Mouse (Mus musculus) thymus, postnatal 0 days (tissue): ENCODE results near the gene Mettl8. TPM values are rescaled to one million over a fixed set of nuclear protein-coding genes. Genes with fewer than 3 reads are reported as not detected.

Source experiments
- DNase-seq: peaks from one replicate; pipeline ENCODE4 v3.0.0-alpha.2; 2015; ENCODE audit warnings: low spot score
- polyA plus RNA-seq: library from polyadenylated mRNA; unstranded; fragments of >200 nt; fragmentation: Nextera tagmentation; extraction: Ambion mirVana; gene quantifications from 2 replicates; pipeline ENCODE4 v1.2.1, GENCODE M21; 2015

Gene Mettl8
- 23.7 and 25.4 TPM in 2 replicates for polyA plus RNA-seq

DNA sequence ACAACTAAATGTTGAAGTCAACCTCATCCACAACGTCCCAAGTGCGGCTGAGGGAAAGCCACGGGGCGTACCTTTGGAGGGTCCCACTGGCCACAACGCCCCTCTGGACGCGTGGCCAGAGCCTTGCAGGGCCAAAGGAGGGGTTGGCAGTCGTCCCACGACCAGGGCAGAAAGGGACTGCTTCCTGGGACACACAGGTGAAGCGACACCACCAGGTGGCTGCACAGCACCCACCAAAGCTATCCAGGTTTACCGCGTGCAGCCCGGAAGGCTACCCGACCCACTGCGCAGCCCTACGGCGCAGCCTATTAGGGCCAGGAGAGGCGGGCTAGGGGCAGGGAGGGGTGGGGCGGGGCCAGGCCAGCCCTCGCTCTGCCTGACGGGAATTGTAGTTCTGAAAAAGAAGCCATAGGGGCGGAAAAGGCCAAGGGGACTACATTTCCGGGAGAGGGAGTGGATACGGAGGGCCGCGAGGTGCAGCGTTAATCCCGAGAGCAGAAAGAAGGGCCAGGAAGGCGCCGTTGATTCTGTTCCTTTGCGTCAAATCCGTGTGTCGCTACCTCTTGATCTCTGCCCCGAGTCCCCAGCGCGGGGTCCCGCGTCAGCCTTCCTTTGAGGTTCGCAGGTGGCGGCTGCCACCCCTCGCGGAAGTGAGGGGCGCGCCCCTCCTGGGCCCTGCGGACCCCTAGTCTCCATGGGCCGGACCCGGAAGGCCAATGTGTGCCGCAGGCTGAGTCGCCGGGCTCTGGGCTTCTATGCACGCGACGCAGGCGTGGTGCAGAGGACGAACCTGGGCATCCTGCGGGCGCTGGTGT, at the start of gene Mettl8, which contains the start of gene Dcaf17:
TSS of gene Mettl8 (minus strand) at position 284 of the 815 bp plus-strand sequence.
TSS of gene Dcaf17 (plus strand) at position 29 of the 815 bp plus-strand sequence.
- peak; percentile 98 for DNase-seq

DNA sequence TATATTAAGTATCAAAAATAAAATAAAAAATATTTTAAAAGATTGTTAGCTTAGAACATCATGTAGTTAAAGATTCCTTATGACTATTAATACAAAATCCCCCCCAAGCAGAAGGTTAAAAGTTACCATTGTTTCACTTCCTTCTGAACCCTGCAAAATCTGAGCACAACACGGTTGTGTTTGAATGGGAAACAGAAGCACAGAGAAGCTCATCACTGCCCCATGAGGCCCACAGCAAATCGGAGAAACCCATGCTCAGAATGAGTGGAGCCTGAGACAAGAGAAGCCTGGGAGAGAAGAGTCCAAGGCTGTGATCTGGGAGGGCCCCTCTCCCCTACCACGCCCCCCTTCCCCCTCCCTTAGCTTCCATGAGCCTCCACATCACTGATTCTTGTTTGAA, 49.3 kb upstream of the Mettl8 start:
- DNase-seq = no peak

DNA sequence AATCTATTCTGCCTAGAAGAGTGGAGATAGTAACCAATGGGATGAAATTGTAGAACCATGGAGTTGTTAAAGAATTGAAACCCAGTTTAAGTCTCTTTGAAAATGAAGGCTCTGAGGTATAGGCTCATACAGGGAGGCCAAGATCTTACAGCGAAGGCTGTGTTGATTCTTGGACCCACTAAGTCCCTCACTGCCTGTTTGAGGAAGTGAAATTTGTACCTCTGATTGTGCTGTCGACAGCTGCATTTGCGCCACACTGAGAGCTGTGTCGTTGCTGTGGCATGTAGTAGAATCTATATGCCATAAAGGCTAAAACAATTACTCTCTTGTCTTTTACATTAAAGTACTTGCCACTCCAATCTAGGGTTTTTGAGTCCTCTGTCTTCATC, 47.9 kb upstream of the Mettl8 start:
- no peak for DNase-seq

DNA sequence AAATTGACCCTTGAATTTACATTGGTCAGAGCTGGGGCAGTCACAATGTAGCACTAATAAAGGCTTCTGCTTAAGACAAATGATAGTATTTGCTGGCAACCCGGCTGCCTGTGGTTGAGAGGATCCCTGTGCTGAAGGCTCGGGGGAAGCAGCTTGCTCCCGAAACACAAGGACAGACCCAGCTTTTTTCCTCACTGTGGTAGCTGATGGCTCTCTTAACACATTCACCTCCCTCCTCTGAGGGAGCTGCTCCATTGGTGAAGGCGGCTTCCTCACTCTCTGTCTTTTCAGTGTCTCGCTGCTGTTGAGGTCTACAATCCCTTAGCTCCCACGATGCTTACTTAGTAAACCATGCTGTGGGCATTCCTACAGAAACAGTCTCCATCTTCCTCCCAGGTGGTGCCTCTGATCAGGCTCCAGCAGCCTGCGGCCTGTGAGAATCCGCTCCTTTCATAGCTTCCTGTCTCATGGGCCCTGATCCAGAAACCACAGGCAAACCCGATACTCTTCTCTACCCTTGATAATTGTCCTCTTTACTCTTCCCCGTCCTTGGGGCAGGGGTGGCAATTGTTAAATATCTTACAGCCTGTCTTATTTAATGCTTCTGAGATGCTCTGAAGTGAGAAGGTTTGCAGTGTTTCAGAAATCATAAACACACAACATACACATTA, 47.4 kb upstream of the Mettl8 start:
- no peak for DNase-seq

DNA sequence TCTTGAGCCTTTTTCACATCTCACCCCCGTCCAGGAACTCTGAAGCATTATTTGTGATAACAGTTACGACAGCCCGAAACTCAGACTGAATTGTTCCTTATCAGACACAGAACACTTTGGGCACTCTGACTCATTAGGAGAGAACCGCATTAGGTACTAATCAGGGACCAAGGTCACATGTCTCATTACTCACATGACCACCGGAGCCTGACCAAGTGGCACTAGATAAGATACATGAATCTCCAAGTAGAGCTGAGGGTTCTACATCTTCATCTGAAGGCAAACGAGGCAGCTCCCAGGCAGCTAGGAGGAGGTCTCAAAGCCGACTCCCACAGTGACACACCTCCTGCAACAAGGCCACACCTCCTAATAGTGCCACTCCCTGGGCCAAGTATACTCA, 40.8 kb upstream of the Mettl8 start:
- no peak for DNase-seq

DNA sequence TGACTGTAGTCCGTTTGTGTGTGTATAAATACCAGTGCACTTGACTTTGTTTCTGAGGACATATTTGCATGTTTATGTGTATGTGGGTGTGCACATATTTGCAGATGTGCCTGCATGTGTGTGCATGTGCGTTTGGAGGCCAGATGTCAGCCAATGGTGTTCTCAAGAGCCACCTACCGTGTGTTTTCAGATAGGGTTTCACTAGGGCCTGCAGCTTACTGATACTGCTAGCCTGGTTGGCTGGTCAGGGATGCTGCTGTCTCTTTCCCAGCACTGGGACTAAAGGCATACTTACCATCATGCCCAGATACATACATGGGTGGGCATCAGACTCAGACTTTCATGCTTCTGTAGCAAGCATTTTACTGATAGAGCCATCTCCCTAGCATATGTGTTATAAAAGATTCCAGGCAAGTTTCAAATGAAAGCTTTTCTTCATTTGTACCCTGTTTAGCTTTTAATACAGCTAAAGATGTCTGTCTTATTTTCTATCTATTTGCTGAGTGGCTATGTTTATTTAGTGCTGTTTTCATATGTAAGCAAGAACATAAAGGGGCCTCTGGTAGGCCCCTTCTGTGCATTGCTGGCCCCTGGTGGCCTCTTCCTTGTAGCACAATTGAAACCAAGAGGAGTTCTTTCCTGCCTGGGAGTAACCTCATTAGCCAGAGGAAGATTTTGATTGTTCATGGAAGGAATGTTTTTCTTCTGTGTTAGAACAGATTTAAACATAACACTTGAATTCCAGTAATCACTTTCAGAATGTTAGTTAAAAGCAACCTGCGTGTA, 35.5 kb upstream of the Mettl8 start:
- DNase-seq = peak; percentile 54

DNA sequence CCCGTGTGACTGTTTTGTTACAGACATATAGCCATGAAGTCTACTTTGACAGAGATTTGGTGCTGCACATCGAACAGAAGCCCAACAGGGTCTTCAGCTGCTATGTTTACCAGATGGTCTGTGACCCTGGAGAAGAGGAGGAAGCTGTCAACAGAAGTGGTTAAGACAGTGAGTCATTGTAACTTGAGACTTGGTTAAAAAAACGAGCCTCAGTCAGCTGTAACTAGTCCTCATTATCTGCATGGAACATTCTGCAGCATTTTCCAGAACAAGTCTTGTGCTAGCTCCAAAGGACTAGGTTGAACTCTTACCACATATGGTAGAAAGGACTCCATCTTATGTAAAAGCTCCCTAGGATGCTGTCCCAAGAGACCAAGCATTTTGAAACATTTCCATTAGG, 34.4 kb upstream of the Mettl8 start:
- DNase-seq = no peak

DNA sequence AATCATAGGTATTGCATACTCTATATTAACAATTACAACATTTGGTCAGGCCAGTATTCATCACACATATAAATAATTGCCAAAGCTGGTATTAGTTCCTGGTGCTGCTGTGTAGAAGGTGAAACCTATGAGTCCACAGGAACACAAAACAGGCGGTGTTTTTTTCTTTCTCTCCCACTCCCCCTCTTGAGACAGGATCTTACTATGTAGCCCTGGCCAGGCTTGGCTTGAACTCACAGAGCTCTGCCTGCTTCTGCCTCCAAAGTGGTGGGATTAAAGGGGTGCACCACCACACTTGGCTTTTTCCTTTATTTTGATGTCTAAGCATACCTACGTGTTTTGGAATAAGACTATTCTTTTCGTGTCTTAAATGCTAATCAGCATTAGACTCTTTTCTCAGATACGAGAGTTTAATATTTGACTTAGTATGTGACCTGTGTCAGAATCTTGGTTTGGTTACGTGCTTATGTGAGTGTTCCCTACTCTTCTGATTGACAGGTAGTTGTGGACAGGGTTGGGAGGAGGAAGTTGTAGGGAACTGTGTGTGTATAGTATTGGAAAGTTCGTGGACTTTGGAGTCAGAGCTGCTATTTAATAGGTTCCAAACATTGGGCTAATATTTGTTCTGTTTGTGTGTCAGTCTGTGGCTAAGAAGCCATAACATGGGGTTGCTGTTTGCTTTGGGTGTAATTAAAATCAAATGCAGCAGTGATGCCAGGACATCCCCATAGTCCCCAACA, 28.2 kb upstream of the Mettl8 start:
- no peak for DNase-seq

DNA sequence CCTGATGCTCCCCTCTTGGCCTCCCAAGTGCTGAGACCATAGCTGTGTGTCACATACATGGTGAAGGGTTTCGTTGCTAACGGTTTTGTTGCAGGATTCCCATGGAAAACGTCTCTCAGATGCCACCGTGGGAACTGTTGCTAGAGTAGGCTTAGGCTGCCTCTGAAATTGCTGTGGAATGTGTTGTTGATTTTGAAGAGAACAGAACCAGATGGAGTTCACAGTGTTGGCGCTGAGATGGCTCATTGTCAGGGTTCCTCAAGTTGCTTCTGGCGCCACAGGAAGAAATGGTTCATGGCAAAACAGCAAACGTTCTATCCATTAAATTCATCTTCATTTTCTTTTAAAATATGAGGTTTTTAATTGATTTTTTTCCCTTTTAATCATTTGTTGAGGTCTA, 27.0 kb upstream of the Mettl8 start:
- DNase-seq = no peak

DNA sequence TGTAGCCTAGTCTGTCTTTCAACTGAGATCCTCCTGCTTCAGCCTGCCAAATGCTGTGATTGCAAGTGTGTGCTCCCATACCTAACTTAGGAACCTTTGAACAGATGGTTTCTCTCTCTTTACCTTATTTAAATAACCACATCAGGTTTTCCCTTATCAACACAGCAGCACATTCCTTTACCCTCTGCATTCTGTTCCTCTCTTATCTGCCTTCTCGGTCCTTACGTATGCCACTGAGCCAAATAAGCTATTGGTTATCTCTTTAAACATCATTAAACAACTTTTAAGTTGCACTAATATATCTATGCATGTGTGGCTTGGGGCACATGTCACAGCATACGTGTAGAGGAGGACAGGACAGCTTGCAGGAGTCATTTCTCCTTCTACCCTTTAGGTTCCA, 18.4 kb upstream of the Mettl8 start:
- no peak for DNase-seq

DNA sequence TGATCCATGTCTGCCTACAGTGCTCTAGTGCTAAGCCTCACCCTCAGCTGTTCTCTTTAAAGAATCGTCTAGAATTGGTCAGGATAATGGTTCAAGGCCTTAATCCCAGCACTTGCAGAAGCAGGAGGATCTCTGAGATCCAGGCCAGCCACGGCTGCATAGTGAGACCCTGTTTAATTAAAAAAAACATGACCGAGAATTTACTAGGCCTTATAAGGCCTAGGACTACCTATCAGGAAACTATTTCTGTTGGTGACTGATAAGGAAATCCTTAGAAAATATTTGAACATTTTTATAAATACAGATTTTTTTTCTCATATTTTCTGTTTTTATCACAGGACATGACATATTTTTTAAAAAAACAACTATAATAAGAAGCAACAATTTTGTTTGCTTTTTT, 17.9 kb upstream of the Mettl8 start:
- DNase-seq = no peak

DNA sequence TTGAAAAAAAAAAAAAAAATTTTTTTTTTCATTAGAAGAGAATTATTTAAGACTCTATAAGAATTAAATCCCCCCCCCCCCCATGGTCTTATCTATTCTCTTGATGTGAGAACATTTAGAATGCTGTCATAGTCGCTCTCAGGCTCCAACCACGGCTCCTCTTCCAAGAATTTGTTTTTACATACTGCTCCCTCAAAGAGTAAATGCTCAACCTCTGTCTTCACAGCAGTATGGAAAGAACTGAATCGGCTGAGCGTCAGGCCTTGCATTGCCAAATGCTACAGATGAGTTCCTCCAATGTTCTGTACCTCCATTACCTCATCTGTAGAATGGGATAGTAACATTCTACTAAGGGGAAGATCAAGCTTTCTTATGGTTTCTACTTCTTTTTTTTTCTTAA, 16.2 kb upstream of the Mettl8 start:
- no peak for DNase-seq

DNA sequence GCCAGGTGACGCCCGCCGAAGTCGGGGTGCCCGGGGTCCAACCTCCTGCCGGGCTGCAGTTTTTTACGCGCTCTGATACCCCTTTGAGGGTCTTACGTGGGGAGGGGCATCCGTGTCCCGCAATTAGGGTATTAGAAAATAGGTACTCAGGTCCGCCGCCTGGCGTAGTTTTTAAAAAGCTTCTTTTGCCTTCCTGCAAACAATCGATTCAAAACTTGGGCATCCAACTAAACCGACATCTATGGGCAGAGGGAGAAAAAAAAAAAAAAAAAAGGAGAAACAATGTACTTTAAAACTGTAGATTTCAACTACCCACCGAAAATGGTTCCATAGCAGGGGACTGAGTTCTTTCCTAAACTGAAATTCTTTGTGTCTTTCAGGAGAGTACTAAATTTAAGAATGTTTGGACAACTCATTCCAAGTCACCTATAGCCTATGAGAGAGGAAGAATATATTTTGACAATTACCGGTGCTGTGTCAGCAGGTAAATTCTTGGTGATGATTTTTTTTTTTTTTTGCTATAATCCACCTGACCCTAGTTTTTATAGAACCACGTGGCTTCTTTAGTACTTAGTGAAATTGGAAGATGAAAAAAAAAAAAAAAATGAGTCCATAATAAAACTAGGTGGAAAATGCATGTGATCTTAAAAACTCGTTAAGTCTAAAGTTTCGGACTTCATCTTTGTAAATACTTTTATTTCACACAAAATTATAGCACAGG, 892 bp upstream of the Mettl8 start:
- DNase-seq = no peak

DNA sequence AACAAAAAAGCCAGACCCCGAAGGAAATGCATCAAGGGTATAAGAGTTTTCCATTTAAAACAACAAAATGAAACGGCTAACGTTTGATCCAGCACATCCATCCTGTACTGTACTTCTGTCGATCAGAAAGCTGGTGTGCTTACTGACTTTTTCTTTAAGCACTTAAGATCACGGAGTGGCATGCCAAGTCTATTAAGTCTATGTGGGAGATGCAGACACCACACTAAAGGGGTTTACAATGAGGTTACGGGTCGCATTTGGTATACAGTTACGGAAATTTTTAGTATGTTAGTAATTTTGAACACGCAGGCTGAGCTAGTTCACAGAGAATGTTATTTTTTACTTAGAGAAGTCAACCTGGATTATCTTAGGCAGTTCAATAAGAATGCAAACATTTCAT, 667 bp downstream of the Mettl8 start:
- DNase-seq = peak; percentile 49

DNA sequence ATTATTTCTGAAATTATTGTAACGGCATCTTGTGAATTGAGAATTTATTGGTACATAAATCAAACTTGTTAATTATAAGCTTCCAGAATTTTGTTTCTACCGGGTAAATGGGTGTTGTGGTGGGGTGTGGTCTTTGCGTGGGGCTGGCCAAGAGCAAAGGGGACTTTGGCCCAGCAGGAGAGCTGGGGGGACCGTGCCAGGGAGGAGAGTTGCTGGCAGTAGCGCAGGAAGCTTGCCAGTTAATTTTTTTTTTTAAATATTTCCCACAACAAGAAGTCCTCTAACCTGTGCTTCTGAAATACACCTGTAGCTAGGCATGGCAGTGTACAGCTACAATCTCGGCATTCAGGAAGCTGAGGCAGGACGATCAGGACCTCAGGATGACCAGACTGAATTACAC, 4.9 kb downstream of the Mettl8 start:
- no peak for DNase-seq

DNA sequence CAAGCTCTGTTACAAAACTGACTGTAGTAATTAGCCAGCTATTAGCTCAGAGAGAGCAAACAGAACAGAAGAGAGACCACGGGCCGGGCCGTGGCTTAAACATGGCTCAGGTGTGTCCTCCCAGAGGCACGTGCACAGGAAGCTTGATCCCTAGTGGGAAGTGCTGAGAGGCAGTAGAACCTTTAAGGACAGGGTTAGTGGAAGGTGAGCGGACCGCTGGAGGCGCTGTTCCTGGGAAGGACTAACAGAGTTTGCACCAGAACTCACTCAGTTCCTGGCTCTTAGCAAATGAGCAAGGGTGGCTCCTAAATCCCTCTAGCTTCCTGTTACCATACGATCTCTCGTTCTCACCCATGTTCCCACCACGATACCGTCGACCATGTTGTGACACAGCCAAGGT, 6.5 kb downstream of the Mettl8 start:
- peak; percentile 32 for DNase-seq

DNA sequence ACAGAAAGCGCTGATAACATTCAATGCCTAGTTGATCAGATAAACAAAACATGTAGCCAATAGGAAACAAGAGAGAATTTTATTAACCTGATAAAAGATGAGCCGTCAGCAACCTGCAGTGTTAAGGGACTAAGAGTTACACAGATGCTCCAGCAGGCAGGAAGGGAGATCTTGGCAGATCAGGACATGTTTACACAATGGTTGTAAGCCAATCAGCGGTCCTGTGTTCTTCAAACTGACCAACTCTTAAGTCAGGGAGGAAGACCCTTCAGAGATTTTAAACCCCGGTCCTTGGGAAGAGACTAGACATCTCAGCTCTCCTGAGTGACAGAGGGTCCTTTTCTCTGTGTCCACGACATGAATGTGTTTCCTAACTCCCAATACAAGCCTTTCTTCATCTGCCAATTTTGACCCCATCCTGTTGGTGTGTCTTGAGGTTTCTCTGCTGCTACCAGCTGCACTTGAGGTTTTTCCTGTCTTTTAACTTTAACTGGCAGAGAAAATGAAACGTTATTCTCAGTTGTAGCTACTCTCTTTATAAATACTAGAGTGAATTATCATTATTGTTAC, 8.5 kb downstream of the Mettl8 start:
- peak; percentile 75 for DNase-seq

DNA sequence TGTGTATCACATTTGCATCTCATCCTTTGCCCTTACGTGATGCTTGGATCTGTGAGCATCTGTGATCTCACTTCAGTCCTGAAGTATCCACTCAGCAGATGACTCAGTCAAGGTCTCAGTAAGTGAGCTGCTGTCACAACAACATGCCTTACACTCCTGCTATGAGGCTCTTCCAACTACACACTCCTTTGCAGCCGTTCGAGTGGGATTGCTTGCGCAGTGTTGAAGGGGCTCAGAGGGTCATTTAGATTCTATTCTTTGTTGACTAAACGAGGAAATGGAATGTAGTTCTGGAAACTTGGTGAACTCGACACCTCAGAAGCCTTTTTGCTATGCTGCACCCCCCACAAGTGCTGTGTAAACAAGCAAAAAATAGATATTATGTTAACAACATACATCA, 9.2 kb downstream of the Mettl8 start:
- peak; percentile 42 for DNase-seq

DNA sequence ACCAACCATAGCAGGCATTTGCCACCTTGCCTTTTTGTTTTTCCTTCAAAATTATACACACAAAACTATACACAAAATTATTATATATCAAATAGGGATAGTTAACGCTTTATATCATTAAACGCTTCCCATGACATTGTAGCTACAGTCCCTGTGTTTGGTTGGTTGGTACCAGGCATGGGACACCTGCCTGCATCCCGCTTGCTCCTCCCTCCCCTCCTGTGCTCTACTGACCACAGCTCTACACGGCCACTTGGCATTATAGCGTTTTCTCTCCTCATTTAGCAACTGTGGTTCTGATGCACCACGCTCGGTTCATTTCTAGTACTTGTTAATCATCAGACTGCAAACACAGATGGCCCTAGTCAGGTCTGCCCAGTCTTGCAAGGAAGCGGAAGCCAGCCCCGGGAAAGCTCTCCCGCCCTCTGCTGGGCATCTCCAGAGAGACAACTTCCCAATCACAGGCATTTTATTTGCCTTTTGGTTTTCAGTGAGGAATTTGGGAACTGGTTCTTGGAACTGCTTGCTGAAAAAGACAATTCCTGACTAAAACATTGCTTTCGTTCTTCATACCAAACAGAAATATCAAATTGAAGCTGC, 15.8 kb downstream of the Mettl8 start:
- DNase-seq = no peak

DNA sequence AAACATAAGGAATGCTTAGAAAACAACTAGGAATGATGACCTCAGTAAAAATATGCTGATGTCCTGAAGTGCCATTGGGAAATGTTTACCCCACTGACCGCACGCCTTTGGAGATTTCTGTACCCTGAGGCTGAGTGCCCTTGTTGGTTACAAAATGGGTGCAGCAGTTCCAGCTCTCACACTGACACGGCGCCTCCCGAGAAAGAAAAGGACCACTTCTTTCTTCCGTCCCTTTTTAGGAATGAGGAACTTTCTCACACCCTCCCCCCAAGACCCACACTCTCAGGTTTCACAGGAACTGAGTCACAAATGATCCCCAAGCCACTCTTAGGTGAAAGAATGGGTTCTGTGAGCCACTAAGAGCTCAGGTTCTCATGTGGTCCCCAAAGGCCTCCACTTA, 17.9 kb downstream of the Mettl8 start:
- DNase-seq = no peak
